Mouse (Mus musculus) heart, embryonic 15.5 days (tissue): ENCODE results near the gene Faap100. TPM values are rescaled to one million over a fixed set of nuclear protein-coding genes. Genes with fewer than 3 reads are reported as not detected.
"Not testable (repeated sequence)": the region's sequence is repeated elsewhere in the genome, so short reads cannot be mapped to it uniquely, and the experiment has no call there.

Source experiments
- ATAC-seq: fragments of 200-750 bp; cut with Nextera tagmentation; replicated peaks from 2 replicates; pipeline ENCODE4 v1.8.0; 2017; ENCODE audit warnings: low read depth, moderate TSS enrichment; ENCODE audit not compliant: insufficient number of reproducible peaks, insufficient read depth, low FRiP score
- H3K27ac ChIP-seq: fragments of 300-500 bp; sonication (generic); 2 replicates; pipeline ENCODE4 v1.5.1; 2015; ENCODE audit warnings: mild to moderate bottlenecking, inconsistent platforms
- H3K27me3 ChIP-seq: fragments of 300-500 bp; sonication (generic); 2 replicates; pipeline ENCODE4 v1.6.1; 2015; ENCODE audit warnings: inconsistent platforms
- H3K36me3 ChIP-seq: fragments of 300-500 bp; sonication (generic); 2 replicates; pipeline ENCODE4 v1.6.1; 2015; ENCODE audit warnings: mild to moderate bottlenecking, inconsistent platforms
- H3K4me1 ChIP-seq: fragments of 300-500 bp; sonication (generic); replicated peaks from 2 replicates; pipeline ENCODE4 v1.6.1; 2015; ENCODE audit warnings: inconsistent platforms
- H3K4me2 ChIP-seq: fragments of 300-500 bp; sonication (generic); 2 replicates; pipeline ENCODE4 v1.6.1; 2015; ENCODE audit warnings: inconsistent platforms, mild to moderate bottlenecking, moderate library complexity
- H3K4me3 ChIP-seq: fragments of 300-500 bp; sonication (generic); 2 replicates; pipeline ENCODE4 v1.5.1; 2015; ENCODE audit warnings: mild to moderate bottlenecking, inconsistent platforms
- H3K9ac ChIP-seq: fragments of 300-500 bp; sonication (generic); 2 replicates; pipeline ENCODE4 v1.6.1; 2015; ENCODE audit warnings: mild to moderate bottlenecking, inconsistent platforms
- H3K9me3 ChIP-seq: fragments of 300-500 bp; sonication (generic); replicated peaks from 2 replicates; pipeline ENCODE4 v1.6.1; 2016; ENCODE audit warnings: inconsistent platforms
- whole genome bisulfite sequencing: fragments of 180-500 bp; shearing (Covaris S2); methylation state at CpG from one replicate; pipeline ENCODE4 v1.1.7; 2015; ENCODE audit warnings: mixed read lengths; 5-methylcytosine and 5-hydroxymethylcytosine counted together
- polyA plus RNA-seq: library from polyadenylated mRNA; unstranded; fragments of >200 nt; fragmentation: Nextera tagmentation; extraction: Ambion mirVana; gene quantifications from 2 replicates; pipeline ENCODE4 v1.2.1, GENCODE M21; 2015

The Faap100 gene
- 27.0 and 38.0 TPM in 2 replicates for polyA plus RNA-seq

DNA sequence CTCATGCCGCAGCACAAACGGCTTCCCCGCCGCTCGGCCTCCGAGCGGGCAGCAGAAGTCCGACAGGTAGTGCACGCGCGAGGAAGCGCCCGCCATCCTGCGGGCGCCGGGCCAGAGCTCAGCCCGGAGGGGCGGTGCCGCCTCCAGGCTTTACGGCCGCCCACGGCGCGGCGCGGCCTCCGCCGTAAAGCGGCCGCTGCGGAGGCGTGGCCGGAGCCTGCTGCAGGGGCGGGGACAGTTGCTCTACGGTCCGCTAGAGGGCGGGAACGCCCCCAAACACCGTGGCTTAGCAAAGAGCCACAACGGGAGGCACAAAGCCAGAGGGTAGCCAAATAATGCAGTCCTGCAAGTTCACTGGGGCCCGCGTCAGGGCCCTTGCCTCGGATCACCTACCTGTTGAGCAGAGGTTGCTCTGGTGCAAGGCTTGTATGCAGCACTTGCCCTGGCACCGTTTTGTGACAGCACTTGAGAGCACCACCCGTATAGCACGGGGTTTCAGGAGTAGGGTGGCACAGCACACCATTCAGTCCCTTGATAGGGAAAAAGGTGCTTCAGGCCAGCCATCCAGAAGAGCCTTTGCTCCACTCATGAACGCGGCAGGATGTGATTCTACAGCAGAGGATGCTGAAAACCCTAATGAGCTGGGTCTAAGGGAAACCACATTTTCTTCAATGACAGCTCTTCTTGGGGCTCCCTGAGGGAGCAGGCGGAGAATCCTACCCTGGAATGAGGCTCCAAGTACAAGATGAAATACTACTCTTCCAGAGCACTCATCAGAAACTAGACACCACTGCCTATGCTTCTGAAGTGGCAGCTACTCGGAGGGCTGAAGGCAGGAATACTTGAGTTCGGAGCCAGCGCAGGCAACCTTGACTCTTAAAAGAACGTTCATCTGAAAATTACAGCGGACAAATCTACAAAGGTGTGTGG, at the start of gene Faap100:
Gene Faap100, minus strand, starts transcription at position 154 of the 930 bp plus-strand sequence.
- Histone ChIP-seq H3K9ac (peak within 1 kb of the TSS; percentile 86), H3K36me3 (peaks cover 66% of the 10 kb centered on the region), H3K4me2 (peak within 1 kb of the TSS; percentile 97), H3K4me1 (peaks cover 66% of the 10 kb centered on the region), H3K4me3 (peak within 1 kb of the TSS; percentile 82), H3K9me3 (no peaks in the 10 kb centered on the region), H3K27ac (peak within 1 kb of the TSS; percentile 78), H3K27me3 (no peaks in the 10 kb centered on the region)
- WGBS: 8% methylated on average over 54 of the region's 54 CpGs
- ATAC-seq: peak; percentile 79

DNA sequence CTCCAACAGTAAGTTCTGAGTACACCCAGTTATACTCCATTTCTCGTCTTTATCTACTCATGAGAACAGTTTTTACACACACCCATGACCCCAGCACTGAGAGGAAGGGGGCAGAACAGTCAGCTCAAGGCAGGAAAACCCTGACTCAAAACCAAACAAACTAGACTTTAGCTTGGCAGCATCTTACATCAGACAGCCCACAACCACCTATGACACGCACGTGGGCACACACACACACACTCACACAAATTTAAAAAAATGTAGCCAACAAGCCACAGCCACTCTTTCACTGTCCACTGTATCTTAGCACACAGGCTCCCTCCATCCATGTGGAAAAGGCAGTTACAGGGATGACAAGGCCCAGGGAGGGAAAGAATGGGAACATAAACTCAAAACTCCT, 48.2 kb upstream of the Faap100 start:
- no peaks in the 10 kb centered on the region for H3K9me3 ChIP-seq
- no peak overlapping the region for H3K4me3 ChIP-seq
- no peak overlapping the region for H3K27ac ChIP-seq
- H3K27me3 ChIP-seq: no peaks in the 10 kb centered on the region
- no peak for ATAC-seq
- 89% methylated on average over 3 of the region's 3 CpGs for WGBS
- H3K36me3 ChIP-seq: peaks cover 61% of the 10 kb centered on the region
- H3K4me2 ChIP-seq: no peak overlapping the region
- no peak overlapping the region for H3K9ac ChIP-seq
- H3K4me1 ChIP-seq: peaks cover 11% of the 10 kb centered on the region

DNA sequence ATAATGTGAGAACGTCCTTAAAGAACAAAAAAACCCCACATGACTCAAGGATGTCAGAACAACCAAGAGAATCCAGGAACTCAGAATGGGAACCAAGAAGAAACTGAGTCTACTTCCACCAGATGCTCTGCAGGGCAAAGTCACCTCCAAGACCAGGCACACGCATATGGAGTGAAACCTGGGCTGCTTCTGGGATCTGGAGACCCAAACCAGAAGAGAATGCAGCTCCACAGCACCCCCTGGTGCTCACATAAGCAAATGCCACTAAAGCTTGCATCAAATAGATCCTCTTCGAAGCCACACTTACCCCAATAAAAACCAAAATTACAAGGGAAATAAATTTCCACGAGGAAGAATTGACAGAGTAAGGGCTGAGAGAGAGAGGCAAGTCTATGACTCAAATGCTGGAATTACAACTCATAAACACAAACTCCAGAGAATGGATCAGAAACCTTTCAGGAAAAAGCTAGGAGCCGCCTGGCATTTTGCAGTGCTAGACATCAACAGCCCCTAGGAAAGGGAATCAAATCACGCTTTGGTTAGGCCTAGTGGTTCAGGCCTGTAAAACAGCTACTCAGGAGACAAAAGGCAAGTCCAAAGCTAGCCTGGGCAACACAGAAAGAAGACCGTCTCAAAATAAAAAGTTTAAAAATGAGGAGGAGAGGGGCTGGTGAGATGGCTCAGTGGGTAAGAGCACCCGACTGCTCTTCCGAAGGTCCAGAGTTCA, 45.2 kb upstream of the Faap100 start:
- Histone ChIP-seq H3K27ac (peak overlapping the region; percentile 19; the same call in 1 of the 2 replicates), H3K27me3 (no peaks in the 10 kb centered on the region), H3K36me3 (peaks cover 65% of the 10 kb centered on the region), H3K4me2 (no peak overlapping the region), H3K9me3 (no peaks in the 10 kb centered on the region), H3K4me1 (peaks cover 11% of the 10 kb centered on the region), H3K4me3 (no peak overlapping the region), H3K9ac (no peak overlapping the region)
- WGBS: 64% methylated on average over 9 of the region's 9 CpGs
- no peak for ATAC-seq

DNA sequence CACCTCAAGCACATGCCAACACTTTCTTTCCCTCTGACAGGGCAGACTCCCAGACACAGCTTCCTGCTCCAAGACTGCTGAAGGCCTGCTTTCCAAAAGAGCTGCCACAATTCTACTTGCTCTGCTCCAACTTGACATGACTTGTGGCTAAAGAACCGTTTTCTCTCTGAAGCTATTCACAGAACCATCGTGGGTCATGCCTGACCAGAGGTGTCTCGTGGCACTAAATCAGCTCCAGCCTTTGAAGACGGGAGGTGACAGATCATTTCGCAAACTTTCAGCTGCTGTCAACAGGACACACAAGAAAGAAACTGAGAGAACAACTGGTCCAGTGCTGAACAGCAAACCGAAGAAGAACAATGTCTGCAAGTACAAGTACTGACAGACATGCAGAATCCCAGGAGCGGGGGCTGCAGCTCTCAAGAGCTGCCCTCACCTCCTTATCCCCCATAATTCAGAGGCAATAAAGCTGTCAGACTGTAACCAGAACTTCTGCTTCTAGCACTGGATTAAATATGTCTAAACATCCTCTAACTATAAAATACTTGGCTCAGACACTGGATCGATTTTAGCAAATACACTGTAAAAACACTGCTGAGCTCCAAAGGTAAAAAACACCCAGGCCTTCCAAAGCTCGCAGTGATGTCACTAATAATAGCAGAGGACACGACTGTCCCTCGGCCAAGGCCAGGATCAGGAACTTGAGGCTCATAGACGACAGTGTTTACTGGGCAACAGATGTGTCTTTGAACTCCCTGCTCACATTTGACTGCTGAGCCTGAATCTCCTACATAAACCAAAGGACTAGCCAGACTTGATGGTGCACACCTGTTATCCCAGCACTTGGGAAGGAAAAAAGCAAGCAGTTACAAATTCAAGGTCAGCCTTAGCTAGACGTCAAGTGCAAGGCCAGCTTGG, 44.3 kb upstream of the Faap100 start:
- H3K36me3 ChIP-seq: peaks cover 66% of the 10 kb centered on the region
- peaks cover 11% of the 10 kb centered on the region for H3K4me1 ChIP-seq

DNA sequence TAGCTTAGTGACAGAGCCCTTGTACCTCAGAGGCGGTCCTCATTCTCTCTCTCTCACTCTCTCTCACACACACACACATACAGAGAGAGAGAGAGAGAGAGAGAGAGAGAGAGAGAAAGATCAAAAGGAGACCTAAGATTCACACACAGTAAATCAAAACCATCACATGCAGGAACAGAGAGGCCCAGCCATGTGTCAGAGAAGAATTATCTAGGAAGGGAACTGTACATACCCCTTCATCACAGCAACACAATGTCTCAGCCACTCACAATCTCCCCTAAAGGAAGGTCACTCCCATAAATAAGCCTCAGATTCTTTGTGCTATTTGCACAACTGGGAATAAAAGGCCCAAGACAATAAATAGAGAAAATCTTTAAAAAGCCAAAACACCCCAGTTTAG, 40.0 kb upstream of the Faap100 start:
- WGBS: 79% methylated on average over 1 of the region's 1 CpGs
- no peak overlapping the region for H3K4me2 ChIP-seq
- H3K4me3 ChIP-seq: no peak overlapping the region
- H3K9ac ChIP-seq: no peak overlapping the region
- H3K36me3 ChIP-seq: peaks cover 70% of the 10 kb centered on the region
- no peaks in the 10 kb centered on the region for H3K9me3 ChIP-seq
- H3K27ac ChIP-seq: no peak overlapping the region
- no peaks in the 10 kb centered on the region for H3K27me3 ChIP-seq
- peaks cover 10% of the 10 kb centered on the region for H3K4me1 ChIP-seq
- ATAC-seq: no peak

More for the DNA sequence above, 44.3 kb upstream of the Faap100 start:
- no peak for ATAC-seq
- H3K27me3 ChIP-seq: no peaks in the 10 kb centered on the region
- no peaks in the 10 kb centered on the region for H3K9me3 ChIP-seq
- no peak overlapping the region for H3K9ac ChIP-seq
- 66% methylated on average over 13 of the region's 13 CpGs for WGBS
- no peak overlapping the region for H3K4me3 ChIP-seq
- peak overlapping the region; percentile 19; the same call in 1 of the 2 replicates for H3K27ac ChIP-seq
- no peak overlapping the region for H3K4me2 ChIP-seq

DNA sequence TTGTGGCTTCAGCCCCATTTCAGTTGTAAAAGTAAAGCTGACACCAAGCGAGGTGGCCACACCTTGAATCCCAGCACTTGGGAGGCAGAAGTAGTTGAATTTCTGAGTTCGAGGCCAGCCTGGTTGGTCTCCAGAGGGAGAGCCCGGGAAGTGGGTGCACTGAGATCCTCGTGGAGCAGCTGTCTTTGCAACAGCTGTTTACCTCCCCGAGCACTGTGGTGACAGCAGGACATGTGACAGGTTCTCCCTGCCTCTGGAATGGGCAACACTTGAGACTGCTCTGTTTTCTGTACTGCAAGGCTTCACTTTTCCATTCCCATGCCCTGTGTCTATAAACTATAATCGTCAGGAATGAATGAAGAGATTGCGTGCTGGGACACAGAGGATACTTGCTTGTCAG, 39.3 kb upstream of the Faap100 start:
- Histone ChIP-seq H3K9ac (no peak overlapping the region), H3K9me3 (no peaks in the 10 kb centered on the region), H3K36me3 (peaks cover 78% of the 10 kb centered on the region), H3K27me3 (no peaks in the 10 kb centered on the region), H3K4me3 (no peak overlapping the region), H3K27ac (0 out of 2 replicates have a peak overlapping the region, but pooled peaks have one; percentile 12), H3K4me2 (no peak overlapping the region), H3K4me1 (peaks cover 5% of the 10 kb centered on the region; the same call in 1 of the 2 replicates)
- 71% methylated on average over 7 of the region's 7 CpGs for WGBS
- ATAC-seq: no peak

DNA sequence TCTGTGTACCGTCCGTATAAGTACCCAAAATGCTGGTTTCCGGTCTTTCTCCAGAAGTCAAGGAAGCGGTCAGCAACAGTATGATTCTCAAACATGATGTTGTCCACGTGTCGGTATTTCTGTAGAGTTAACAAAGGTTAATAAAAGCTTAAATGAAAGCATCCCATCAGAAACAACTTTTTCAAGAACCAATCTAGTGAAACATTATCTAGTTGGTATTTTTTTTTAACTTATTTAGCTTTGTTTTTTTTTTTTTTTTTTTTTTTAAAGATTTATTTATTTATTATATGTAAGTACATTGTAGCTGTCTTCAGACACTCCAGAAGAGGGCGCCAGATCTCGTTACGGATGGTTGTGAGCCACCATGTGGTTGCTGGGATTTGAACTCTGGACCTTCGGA, 35.1 kb upstream of the Faap100 start:
- not testable (repeated sequence) for H3K27ac ChIP-seq, H3K4me2 ChIP-seq, H3K27me3 ChIP-seq, H3K9me3 ChIP-seq, ATAC-seq, H3K9ac ChIP-seq, H3K4me3 ChIP-seq, H3K4me1 ChIP-seq
- peaks cover 88% of the 10 kb centered on the region for H3K36me3 ChIP-seq
- WGBS: 96% methylated on average over 7 of the region's 10 CpGs

DNA sequence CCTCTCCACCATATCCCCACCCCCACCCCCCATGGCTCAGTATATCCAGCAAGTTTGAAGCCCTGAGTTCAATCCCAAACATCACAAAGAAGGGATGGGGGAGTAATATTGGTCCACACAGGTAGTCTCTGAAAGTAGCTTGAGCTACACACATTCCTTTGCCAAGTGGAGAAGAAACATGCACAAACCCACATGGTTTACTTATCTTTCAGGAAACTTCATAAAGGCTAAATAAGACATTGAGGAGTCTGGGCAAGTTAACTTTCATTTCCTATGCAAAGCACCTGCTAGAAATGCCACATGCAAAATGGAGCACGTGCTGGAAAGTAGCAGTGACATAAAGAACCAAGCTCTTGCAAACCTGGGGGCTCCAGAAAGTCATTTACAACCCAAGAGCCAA, 27.9 kb upstream of the Faap100 start:
- H3K9me3 ChIP-seq: no peaks in the 10 kb centered on the region
- H3K36me3 ChIP-seq: peaks cover 87% of the 10 kb centered on the region
- WGBS: 90% methylated on average over 1 of the region's 1 CpGs

DNA sequence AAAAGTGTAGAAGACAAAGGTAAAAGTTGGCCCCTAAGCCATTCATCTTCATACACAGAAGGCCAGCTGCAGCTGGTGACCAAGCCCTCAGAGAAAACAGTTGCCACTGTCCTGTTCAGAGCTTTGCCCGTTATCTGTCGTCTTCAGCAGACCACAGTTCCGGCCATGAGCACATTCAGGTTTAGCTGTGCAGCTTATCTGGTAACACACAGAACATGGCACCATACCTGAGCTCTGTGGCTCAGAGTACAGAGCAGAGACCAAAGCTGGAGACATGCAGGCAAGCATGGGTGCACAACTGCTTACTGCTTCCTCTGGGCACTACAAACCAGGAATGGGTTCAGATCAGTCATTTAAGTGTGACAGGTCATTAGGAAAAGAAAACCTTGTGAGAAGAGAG, 27.3 kb upstream of the Faap100 start:
- H3K4me2 ChIP-seq: no peak overlapping the region
- H3K27me3 ChIP-seq: no peaks in the 10 kb centered on the region
- no peak overlapping the region for H3K9ac ChIP-seq
- peaks cover 87% of the 10 kb centered on the region for H3K36me3 ChIP-seq
- H3K9me3 ChIP-seq: no peaks in the 10 kb centered on the region
- no peak overlapping the region for H3K4me3 ChIP-seq
- no peak for ATAC-seq
- no peak overlapping the region for H3K27ac ChIP-seq
- WGBS: 73% methylated on average over 3 of the region's 3 CpGs
- H3K4me1 ChIP-seq: no peaks in the 10 kb centered on the region

More for the DNA sequence above, 27.9 kb upstream of the Faap100 start:
- Histone ChIP-seq H3K9ac (no peak overlapping the region), H3K4me1 (no peaks in the 10 kb centered on the region), H3K4me3 (no peak overlapping the region), H3K4me2 (no peak overlapping the region), H3K27me3 (no peaks in the 10 kb centered on the region), H3K27ac (no peak overlapping the region)
- no peak for ATAC-seq

DNA sequence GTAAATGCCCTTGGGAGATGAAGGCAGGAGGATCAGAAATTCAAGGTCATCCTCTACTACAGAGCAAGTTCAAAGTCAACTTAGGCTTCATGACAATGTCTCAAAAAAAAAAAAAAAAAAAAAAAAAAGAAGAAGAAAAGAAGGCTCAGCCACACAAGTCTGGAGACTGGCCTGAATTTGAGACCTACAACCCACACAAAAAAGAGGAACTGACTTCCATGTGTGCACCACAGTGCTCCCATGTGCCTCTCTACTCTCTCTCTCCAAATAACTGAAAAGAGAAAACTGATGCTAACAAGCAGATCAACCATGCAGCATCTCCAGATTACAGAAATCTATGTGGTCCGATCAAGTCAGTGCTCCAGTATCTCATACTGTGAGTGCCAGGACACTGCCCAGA, 26.2 kb upstream of the Faap100 start:
- H3K4me3 ChIP-seq: no peak overlapping the region
- no peaks in the 10 kb centered on the region for H3K4me1 ChIP-seq
- no peak overlapping the region for H3K4me2 ChIP-seq
- H3K36me3 ChIP-seq: peaks cover 86% of the 10 kb centered on the region
- ATAC-seq: no peak
- H3K9me3 ChIP-seq: no peaks in the 10 kb centered on the region
- no peaks in the 10 kb centered on the region for H3K27me3 ChIP-seq
- no peak overlapping the region for H3K27ac ChIP-seq
- H3K9ac ChIP-seq: no peak overlapping the region
- WGBS: 91% methylated on average over 1 of the region's 1 CpGs

DNA sequence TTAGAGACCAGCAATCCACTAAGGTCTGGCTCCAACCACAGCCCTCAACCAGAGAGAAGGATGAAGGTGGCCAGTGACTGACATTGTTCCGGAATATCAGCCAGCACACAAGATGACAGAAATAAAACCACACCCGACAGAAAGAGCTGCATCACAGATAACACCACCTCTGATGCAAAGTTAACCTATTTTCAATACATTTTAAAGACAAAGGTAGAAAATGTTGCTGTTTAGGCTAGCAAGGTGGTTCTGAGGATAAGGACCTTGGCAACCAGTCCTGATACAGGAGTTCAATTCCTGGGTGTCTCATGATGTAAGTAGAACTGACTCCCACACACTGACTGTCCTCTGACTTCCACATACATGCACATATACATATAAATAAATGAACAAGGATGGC, 20.8 kb upstream of the Faap100 start:
- Histone ChIP-seq H3K36me3 (peaks cover 57% of the 10 kb centered on the region), H3K9ac (no peak overlapping the region), H3K27ac (no peak overlapping the region), H3K4me1 (no peaks in the 10 kb centered on the region), H3K4me3 (no peak overlapping the region), H3K27me3 (no peaks in the 10 kb centered on the region), H3K9me3 (no peaks in the 10 kb centered on the region), H3K4me2 (no peak overlapping the region)
- no peak for ATAC-seq
- 86% methylated on average over 2 of the region's 2 CpGs for WGBS
